Mouse (Mus musculus) MEL (cell line): Measurements from ENCODE around the gene Rasd2.

Source experiments
- BHLHE40 ChIP-seq: IDR thresholded peaks from 2 replicates; pipeline ENCODE4 v1.6.1; 2012; ENCODE audit warnings: low read depth, mild to moderate bottlenecking, inconsistent platforms, low read length, improper control_type of control experiment, borderline replicate concordance
- CTCF ChIP-seq, 3 experiments: IDR thresholded peaks in 2 of 3; conservative IDR thresholded peaks in 1 of 3; 2 replicates each; pipeline ENCODE4 v1.5.1; 2011 to 2012; ENCODE audit warnings: low read length in 3 of 3, low read depth in 2 of 3, mild to moderate bottlenecking in 2 of 3, improper control_type of control experiment in 1 of 3, inconsistent platforms in 1 of 3, mixed read lengths in 1 of 3, moderate library complexity in 1 of 3; ENCODE audit not compliant: control insufficient read depth in 1 of 3, insufficient read depth in 1 of 3, poor library complexity in 1 of 3, severe bottlenecking in 1 of 3
- EP300 ChIP-seq, 2 experiments: IDR thresholded peaks; 2 replicates each; pipeline ENCODE4 v1.6.1; 2011; ENCODE audit warnings: improper control_type of control experiment in 2 of 2, low read length in 2 of 2, low read depth in 1 of 2, mild to moderate bottlenecking in 1 of 2
- GATA1 ChIP-seq: IDR thresholded peaks from 2 replicates; pipeline ENCODE4 v1.6.1; 2011; ENCODE audit warnings: low read depth, low read length, improper control_type of control experiment
- HCFC1 ChIP-seq: IDR thresholded peaks from 2 replicates; pipeline ENCODE4 v1.6.1; 2012; ENCODE audit warnings: low read depth, mild to moderate bottlenecking, inconsistent platforms, low read length, improper control_type of control experiment, moderate library complexity
- JUND ChIP-seq: IDR thresholded peaks from 2 replicates; pipeline ENCODE4 v1.6.1; 2011; ENCODE audit warnings: low read depth, mild to moderate bottlenecking, improper control_type of control experiment, low read length
- MAFK ChIP-seq: IDR thresholded peaks from 2 replicates; pipeline ENCODE4 v1.6.1; 2011; ENCODE audit warnings: low read depth, mild to moderate bottlenecking, low read length, improper control_type of control experiment, borderline replicate concordance
- MAZ ChIP-seq: IDR thresholded peaks from 2 replicates; pipeline ENCODE4 v1.6.1; 2012; ENCODE audit warnings: low read depth, mild to moderate bottlenecking, inconsistent platforms, low read length, improper control_type of control experiment
- MXI1 ChIP-seq: IDR thresholded peaks from 2 replicates; pipeline ENCODE4 v1.6.1; 2011; ENCODE audit warnings: mild to moderate bottlenecking, low read depth, low read length, improper control_type of control experiment
- MYB ChIP-seq: IDR thresholded peaks from 2 replicates; pipeline ENCODE4 v1.6.1; 2011; ENCODE audit warnings: mild to moderate bottlenecking, low read depth, low read length, improper control_type of control experiment
- POLR2A ChIP-seq, 2 experiments: IDR thresholded peaks; 2 replicates each; pipeline ENCODE4 v1.6.1; 2011 to 2012; ENCODE audit warnings: low read length in 2 of 2, mild to moderate bottlenecking in 2 of 2, control low read depth in 1 of 2, improper control_type of control experiment in 1 of 2, low read depth in 1 of 2, moderate library complexity in 1 of 2; ENCODE audit not compliant: control insufficient read depth in 1 of 2, insufficient read depth in 1 of 2, poor library complexity in 1 of 2
- TCF12 ChIP-seq: IDR thresholded peaks from 2 replicates; pipeline ENCODE4 v1.6.1; 2014; ENCODE audit warnings: low read depth, mild to moderate bottlenecking, inconsistent platforms, low read length, improper control_type of control experiment, moderate library complexity

DNA sequence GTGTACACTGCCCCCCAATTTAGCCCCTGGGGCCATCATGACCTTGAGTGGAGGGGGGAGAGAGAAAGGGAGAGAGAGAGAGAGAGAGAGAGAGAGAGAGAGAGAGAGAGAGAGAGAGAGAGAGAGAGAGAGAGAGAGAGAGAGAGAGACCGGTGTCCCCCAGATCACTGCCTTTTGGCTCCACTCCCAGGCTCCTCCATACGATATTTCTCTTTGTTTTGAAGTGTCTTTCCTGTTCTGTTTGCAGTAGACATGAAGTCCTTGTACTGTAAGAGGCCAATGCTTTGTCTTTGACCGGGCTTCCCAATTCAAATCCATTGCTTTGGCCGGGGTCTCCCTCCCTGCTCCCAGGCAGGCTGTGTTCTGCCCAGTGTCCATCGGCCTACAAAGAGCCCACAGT lies 8.9 kb downstream of the Rasd2 start:
- no peak for TF ChIP-seq GATA1
- no peak for TF ChIP-seq HCFC1
- TF ChIP-seq JUND, result no peak
- no peak for TF ChIP-seq MAZ
- TF ChIP-seq MYB, result no peak
- no peak for TF ChIP-seq CTCF (IDR thresholded peaks at IDR 0.05 in 2 of 3, conservative IDR thresholded peaks at IDR 0.05 in 1 of 3; ENCODE audit: control insufficient read depth in 1 of 3, insufficient read depth in 1 of 3, low read depth in 2 of 3, low read length in 3 of 3, poor library complexity in 1 of 3, severe bottlenecking in 1 of 3)
- no peak for TF ChIP-seq TCF12
- no peak for TF ChIP-seq EP300 (IDR thresholded peaks at IDR 0.05; ENCODE audit: low read depth in 1 of 2, low read length in 2 of 2)
- TF ChIP-seq POLR2A (IDR thresholded peaks at IDR 0.05; ENCODE audit: control insufficient read depth in 1 of 2, insufficient read depth in 1 of 2, low read depth in 1 of 2, low read length in 2 of 2, poor library complexity in 1 of 2), result no peak
- no peak for TF ChIP-seq MAFK
- no peak for TF ChIP-seq BHLHE40
- no peak for TF ChIP-seq MXI1
